Mouse (Mus musculus): ENCODE data around the gene Gm8220.
"Not testable (repeated sequence)": the region's sequence is repeated elsewhere in the genome, so short reads cannot be mapped to it uniquely, and the experiment has no call there.

The Gm8220 gene

DNA sequence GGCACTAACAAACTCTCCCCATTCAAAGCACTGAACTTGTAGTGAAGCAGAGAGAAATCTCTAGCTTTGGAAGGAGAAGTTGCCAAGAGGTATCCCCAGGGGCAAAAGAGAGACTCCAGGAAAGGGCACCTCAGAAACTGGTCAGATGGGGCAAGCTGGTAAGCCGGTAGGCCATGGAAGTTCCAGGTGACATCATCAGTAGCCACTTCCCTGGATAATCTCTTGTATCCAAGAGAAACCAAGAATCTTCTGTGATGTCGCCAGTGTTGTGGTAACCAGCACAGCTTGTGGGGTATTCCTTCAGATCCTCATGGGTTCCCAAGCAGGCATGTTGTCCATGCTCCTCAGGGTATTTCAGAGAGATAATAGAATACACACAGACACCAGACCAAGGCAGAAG lies at the start of gene Gm8220:
Gene Gm8220 (plus strand): TSS at position 301 of the 400 bp plus-strand sequence.
- in situ Hi-C loops (cut with MboI; ENCODE audit: unreplicated experiment in 2 of 2): not testable (repeated sequence)

DNA sequence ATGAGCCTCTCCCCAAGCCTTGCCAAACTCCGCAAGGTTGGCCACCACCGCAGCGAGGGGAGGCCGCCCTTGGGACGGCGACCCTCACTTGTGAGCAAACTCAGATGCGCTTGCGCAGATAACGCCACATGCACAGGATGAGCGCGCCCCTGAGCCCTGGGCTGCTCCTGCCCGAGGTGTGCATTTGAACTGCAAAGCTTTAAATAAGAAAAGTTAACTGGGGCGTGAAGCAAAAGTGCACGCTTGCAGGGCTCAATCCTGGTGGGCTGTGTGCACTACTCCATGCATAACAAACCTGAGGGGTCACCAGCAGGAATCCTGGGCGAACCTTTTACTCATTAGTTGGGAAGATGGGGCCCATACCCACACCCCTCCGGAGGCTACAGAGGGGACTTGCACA lies 37.3 kb upstream of the Gm8220 start:
- in situ Hi-C loops (cut with MboI; ENCODE audit: unreplicated experiment in 2 of 2): no loop called here

DNA sequence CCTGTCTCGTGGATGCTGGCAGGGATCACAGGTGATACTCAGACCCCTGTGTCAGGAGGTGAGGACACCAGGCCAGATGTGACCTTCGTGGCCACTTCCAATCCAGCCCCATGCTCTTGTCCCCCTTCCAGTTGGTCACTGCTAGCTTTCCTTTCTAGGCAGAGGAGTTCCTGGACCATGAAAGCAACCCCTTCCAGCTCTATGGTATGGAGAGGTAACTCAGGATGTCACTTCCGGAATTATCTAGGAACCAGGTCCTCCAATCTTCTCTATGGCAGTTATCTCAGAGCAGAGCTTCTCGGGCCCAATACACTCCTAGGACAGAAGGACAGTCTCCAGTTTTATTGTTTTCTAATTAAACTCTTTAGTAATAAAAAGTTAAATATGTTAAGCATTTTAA lies 26.7 kb downstream of the Gm8220 start:
- in situ Hi-C loops (cut with MboI; ENCODE audit: unreplicated experiment in 2 of 2): not testable (repeated sequence)

DNA sequence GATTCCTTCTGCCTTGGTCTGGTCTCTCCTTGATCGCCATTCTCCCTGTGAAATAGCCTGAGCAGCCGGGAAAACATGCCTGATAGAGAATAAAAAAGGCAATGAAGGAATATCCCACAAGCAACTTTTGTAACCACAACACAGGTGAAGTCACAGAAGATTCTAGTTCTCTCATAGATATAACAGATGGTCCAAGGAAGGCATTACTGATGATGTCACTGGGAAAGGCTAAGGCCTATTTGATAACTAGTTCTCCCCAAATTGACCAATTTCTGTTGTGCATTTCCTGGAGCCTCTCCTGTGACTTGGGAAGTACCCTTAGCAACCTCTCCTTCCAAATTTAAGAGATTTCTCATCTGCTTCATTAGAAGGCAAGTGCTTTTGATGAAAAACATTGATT lies 53.1 kb downstream of the Gm8220 start, which contains the start of gene Gm5930:
Gene Gm5930 (minus strand): TSS at position 101 of the 400 bp plus-strand sequence.
- in situ Hi-C loops (cut with MboI; ENCODE audit: unreplicated experiment in 2 of 2): not testable (repeated sequence)
